Mouse (Mus musculus) adrenal gland, adult 2 months (tissue): ENCODE data around the gene Scamp5. TPM values are rescaled to one million over a fixed set of nuclear protein-coding genes. Genes with fewer than 3 reads are reported as not detected.

Experiments used
- DNase-seq: peaks from one replicate; pipeline ENCODE4 v3.0.0; 2021
- polyA plus RNA-seq: library from polyadenylated mRNA; depleted of rRNA; stranded (reverse); fragments of >200 nt; gene quantifications from 2 replicates; pipeline ENCODE4 v1.2.3, GENCODE M21; 2012; rRNA removed
- total RNA-seq, 2 experiments: library from RNA; stranded (reverse); gene quantifications; 2 replicates each; pipeline ENCODE4 v1.2.3; 2021

Scamp5 gene
- total and polyA plus RNA-seq, 3 experiments: 8.4 to 21.0 (median 18.1) TPM

- DNase-seq: no peak
These were observed 48.2 kb downstream of the Scamp5 start for GRCm38 (mm10) chr9:57419521-57420267.

DNA sequence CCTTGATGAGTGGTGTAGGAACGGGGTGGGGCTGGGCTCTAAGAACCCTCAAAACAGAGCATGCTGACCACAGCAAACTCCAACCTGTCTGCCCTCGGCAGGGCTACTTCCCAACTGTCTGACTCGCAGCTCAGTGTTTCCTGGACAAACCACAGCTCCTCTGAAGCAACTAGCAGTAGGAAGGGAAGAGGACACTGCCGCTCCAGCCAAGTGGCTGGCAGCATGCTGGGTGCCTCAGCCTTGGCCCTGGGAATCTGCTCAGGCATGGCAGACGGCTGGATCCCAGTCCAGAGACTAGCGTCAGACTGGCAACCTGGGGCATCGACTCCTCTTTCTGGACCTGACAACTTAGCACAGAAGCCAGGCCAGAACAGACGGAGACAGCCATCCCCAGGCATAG, 50.5 kb downstream of the Scamp5 start:
- DNase-seq: peak; percentile 36

DNA sequence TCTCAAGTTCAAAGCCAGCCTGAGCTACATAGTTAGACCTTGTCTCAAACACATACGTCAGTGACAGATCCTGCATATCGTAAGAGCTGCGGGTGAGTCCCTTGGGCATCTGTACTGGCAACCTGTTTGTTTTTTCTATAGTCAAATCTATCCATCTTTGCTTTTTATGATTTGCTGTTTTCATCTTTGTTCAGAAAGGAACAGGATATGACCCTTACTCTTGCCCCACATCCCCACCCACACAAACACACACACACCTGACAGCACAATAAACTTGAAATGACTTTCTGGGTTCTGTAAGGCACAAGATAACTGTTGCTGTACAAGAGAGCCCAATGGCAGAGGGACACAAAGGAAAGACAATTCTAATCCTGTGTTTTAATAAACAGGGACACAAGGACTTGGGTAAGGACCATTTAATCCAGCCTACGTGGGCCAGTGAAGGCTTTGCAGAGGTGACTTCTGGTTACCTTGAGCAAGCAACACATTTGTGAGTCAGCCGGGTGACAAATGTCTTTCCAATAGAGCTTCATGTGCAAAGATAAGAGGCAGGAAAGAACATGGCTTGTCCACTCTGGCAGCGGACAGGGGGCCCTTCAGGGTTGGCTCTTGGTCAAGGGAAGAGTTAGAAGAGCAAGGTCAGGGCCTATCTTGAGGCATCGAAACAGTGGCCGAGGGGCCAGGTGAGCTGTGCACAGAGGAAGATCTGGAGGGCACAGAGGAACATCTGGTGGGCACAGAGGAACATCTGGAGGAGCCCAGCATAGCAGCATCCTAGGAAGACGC, 60.5 kb downstream of the Scamp5 start:
- no peak for DNase-seq

GRCm38 (mm10) chr9:57406395-57406794, 61.5 kb downstream of the Scamp5 start:
- no peak for DNase-seq

DNA sequence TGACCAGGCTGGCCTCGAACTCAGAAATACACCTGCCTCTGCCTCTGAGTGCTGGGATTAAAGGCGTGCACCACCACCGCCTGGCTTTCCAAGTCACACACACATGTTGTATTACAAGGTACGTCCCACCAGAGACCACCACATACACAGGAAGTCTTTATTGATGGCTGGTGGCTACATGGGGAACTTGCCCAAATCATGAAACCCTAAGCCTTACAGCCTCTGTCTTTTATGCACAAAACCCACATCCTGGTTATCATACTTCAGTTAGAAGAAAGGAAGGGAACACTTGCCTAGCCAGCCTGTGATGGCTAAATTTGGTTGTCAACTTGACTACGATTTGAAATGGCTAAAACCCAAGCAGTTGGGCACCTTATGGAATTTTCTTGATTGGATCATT, 63.8 kb downstream of the Scamp5 start:
- DNase-seq: no peak

DNA sequence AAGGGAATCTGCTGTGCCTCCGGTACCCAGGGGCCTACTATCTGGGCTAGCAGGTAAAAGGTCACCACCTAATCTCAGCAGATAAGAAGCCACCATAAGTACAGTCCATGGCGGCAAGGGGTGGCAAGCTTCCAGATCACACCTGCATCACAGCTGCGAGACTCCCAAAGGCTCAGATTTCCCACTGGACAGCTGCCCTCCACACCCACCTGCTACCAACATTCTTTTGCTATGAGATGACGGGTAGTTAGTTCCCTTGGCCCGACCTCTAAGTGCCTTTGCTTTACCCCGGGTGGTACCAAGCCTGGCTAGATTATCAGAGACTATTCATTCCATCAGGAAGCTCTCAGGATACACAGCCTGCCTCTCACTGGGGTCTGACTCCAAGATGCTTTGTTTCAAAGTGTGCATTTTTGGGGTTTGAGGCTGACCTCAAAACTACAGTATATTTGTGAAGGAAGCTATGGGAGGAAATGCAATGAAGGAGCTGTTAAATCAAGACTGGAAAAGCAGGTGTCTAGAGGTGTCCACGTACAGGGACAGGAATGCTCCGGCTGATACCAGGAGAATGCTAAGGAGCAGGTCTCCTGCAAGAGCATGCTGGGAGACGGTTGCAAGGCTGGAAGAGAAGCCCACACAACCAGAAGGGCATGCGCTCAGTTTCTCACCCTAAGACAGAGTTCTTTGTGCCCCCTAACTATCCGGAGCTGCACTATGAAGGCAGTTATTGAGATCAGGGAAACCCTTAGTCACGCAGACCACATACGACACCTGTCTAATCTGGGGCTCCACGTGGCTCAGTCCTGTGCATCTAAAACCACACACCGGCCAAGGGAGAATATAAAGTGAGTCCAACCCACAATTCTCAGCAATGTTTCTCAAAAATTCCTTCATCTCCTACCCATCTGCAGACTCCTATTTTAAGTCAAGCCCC, 65.3 kb downstream of the Scamp5 start:
- DNase-seq: no peak

DNA sequence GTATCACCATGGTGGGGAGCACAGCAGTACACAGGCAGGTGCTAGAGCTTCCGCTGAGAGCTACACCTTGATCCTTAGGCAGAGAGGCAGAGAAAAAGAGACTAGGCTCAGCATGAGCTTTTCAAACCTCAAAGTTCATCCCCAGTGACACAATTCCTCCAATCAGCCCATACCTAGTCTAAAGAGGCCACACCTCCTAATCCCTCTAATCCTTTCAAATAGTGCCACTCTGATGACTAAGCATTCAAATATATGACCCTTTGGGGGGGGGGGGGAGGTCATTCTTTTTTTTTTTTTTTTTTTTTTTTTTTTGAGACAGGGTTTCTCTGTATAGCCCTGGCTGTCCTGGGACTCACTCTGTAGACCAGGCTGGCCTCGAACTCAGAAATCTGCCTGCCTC, 69.1 kb downstream of the Scamp5 start:
- no peak for DNase-seq

GRCm38 (mm10) chr9:57392892-57393291, 75.0 kb downstream of the Scamp5 start:
- DNase-seq: no peak

Other genes with a start within 250 kb of the Scamp5 start
- not detected for gene Trcg1, start 231.5 kb downstream of the Scamp5 start, total RNA-seq
- not detected in 2 replicates for gene Trcg1, start 231.5 kb downstream of the Scamp5 start, polyA plus RNA-seq
- gene 1700017B05Rik, start 205.4 kb downstream of the Scamp5 start, total RNA-seq: 10 to 100 TPM; 40.5 to 53.8 TPM
- gene 1700017B05Rik, start 205.4 kb downstream of the Scamp5 start, polyA plus RNA-seq: 33.0 and 42.8 TPM in 2 replicates
- 10 to 100 TPM; 21.7 to 21.9 TPM for gene Ppcdc, start 27.9 kb downstream of the Scamp5 start, total RNA-seq
- gene Ppcdc, start 27.9 kb downstream of the Scamp5 start, polyA plus RNA-seq: 38.0 and 43.9 TPM in 2 replicates
- 1 to 10 TPM; 1.6 to 5.8 TPM for gene Rpp25, start 36.0 kb upstream of the Scamp5 start, total RNA-seq
- 6.1 and 6.3 TPM in 2 replicates for gene Rpp25, start 36.0 kb upstream of the Scamp5 start, polyA plus RNA-seq
- gene Cox5a, start 53.2 kb upstream of the Scamp5 start, total RNA-seq: 100 to 1,000 TPM; 430 to 653 TPM
- gene Cox5a, start 53.2 kb upstream of the Scamp5 start, polyA plus RNA-seq: 880 and 1,121 TPM in 2 replicates
- 10 to 100 TPM; 19.3 to 33.8 TPM for gene Fam219b, start 69.5 kb upstream of the Scamp5 start, total RNA-seq
- gene Fam219b, start 69.5 kb upstream of the Scamp5 start, polyA plus RNA-seq: 45.8 and 61.8 TPM in 2 replicates
- gene Mpi, start 84.7 kb upstream of the Scamp5 start, total RNA-seq: 10 to 100 TPM; 35.6 to 41.8 TPM
- gene Mpi, start 84.7 kb upstream of the Scamp5 start, polyA plus RNA-seq: 23.1 and 29.0 TPM in 2 replicates
- gene Scamp2, start 92.9 kb upstream of the Scamp5 start, total RNA-seq: 10 to 100 TPM; 65.7 to 72.3 TPM
- gene Scamp2, start 92.9 kb upstream of the Scamp5 start, polyA plus RNA-seq: 81.1 and 94.0 TPM in 2 replicates
- gene Ulk3, start 121.4 kb upstream of the Scamp5 start, total RNA-seq: 10 to 100 TPM; 11.0 to 14.7 TPM
- gene Ulk3, start 121.4 kb upstream of the Scamp5 start, polyA plus RNA-seq: 20.7 and 23.0 TPM in 2 replicates
- gene Cplx3, start 138.2 kb upstream of the Scamp5 start, total RNA-seq: not detected
- gene Cplx3, start 138.2 kb upstream of the Scamp5 start, polyA plus RNA-seq: not detected in 2 replicates
- gene Lman1l, start 152.7 kb upstream of the Scamp5 start, total RNA-seq: not detected
- not detected in 2 replicates for gene Lman1l, start 152.7 kb upstream of the Scamp5 start, polyA plus RNA-seq
- gene Csk, start 185.6 kb upstream of the Scamp5 start, total RNA-seq: 10 to 100 TPM; 61.1 to 95.5 TPM
- gene Csk, start 185.6 kb upstream of the Scamp5 start, polyA plus RNA-seq: 75.0 and 80.2 TPM in 2 replicates
- 1 to 10 TPM in 1 of 2 experiments, not detected in 1; 1.6 TPM for gene Cyp1a2, start 215.6 kb upstream of the Scamp5 start, total RNA-seq
- 0.24 TPM in 1 of 2 replicates, not detected in the other for gene Cyp1a2, start 215.6 kb upstream of the Scamp5 start, polyA plus RNA-seq
- under 1 TPM; 0.28 to 0.61 TPM for gene Cyp1a1, start 219.9 kb upstream of the Scamp5 start, total RNA-seq
- gene Cyp1a1, start 219.9 kb upstream of the Scamp5 start, polyA plus RNA-seq: 0.07 and 0.18 TPM in 2 replicates
- 1 to 10 TPM; 7.6 to 7.8 TPM for gene Edc3, start 240.5 kb upstream of the Scamp5 start, total RNA-seq
- gene Edc3, start 240.5 kb upstream of the Scamp5 start, polyA plus RNA-seq: 5.3 and 5.5 TPM in 2 replicates